Mouse (Mus musculus): Measurements from ENCODE around the gene Shank2. TPM values are rescaled to one million over a fixed set of nuclear protein-coding genes. Genes with fewer than 3 reads are reported as not detected.

Gene Shank2
- polyA plus RNA-seq, 1 experiment from 2014 or later: 0.67 TPM

DNA sequence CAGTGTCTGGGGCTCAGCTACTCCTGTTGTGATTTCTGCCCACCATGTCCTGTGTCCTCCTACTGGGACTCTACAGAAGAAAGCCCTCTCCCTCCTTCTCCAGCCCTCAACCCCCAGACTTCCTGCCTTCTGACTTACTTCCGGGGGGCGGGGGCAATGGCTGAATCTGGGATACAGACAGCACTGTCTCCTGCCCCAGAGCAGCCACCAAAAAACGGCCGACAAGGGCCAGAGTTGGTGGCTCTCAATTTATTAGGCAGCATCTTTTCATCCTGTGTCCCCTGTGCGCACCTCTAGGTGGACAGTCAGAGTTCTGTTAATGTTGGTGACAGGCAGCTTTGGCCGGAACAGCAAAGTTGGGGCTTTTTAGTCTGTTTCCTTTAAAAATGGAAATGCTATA, 282.0 kb downstream of the Shank2 start:
- H3K9me3 ChIP-seq: no peaks in the 10 kb centered on the region
- H3K36me3 ChIP-seq (replicated peaks): no peaks in the 10 kb centered on the region
- peaks cover 11% of the 10 kb centered on the region for H3K27me3 ChIP-seq (ENCODE audit: poor library complexity, severe bottlenecking)
- 6% methylated on average over 6 of the region's 6 CpGs for WGBS
- H3K27ac ChIP-seq: peak overlapping the region; percentile 92
- H3K4me3 ChIP-seq: peak overlapping the region; percentile 72
- DNase-seq (ENCODE audit: extremely low spot score, low spot score): peak; percentile 50
- peaks cover 37% of the 10 kb centered on the region for H3K4me1 ChIP-seq

DNA sequence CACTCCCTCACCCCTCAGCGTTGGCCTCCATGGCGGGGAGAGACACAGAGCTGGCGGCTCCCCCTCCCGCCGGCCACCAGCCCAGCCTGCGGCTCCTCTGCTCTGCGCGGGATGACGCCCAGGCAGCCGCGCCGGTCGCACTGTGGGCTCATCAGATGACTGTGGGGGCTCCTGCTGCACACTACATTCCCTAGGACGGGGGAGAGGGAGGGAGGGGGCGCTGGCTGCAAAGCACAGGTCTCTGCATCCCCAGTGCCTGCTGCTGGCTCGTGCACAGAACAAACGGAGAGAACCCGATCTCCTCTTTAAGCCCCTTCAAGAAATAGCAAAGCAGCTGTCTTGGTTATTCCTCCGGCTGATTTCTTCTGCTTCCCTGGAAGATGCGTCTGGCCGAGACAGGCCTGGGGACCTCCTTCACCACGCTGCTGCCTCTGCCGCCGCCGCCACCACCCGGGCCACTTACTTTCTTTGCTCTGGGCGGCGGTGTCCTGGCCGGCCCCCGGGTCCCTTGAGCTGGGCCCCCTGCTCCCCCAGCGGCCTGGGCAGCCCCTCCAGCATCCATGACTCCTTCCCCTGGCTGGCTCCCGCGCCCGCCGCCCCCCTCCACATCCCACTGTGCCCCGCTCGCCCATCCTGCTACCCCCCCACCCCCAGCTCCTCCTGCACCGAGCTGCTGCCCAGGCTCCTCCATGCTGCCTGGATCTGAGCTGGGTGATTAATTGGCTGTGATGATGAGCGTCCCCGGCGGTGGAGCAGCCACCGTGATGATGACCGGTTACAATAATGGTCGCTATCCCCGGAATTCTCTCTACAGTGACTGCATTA, 282.7 kb downstream of the Shank2 start:
- Histone ChIP-seq H3K27ac (peak overlapping the region; percentile 92), H3K4me3 (peak overlapping the region; percentile 72), H3K9me3 (no peaks in the 10 kb centered on the region), H3K27me3 (ENCODE audit: poor library complexity, severe bottlenecking) (peaks cover 11% of the 10 kb centered on the region), H3K36me3 (replicated peaks) (no peaks in the 10 kb centered on the region), H3K4me1 (peaks cover 37% of the 10 kb centered on the region)
- WGBS: under 1% methylated on average over 45 of the region's 45 CpGs
- peak; percentile 68 for DNase-seq (ENCODE audit: extremely low spot score, low spot score)

DNA sequence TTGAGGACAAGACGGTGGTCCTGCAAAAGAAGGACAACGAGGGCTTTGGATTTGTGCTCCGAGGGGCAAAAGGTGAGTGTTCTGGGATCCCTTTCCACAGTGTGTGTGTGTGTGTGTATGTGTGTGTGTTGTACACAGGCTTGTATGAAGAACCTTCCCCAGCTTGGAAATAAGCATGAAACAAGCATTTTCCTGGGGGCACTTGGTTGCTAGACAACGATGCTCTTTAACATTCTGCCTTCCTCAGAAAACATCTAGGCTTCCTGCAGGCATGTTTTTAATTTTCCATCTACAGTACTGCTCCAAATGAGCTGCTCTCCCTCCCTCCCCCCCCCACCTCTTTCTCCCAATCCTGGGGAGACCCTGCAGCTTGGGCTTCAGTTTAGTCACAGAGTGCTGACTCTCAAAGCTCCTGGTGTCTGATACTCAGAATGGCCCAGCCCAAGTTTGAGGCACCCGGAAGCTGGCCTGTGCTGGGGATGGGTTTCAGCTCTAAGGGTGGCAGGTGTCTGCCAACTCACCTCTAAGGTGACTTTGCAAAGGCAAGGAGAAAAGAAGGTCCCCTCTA, 283.4 kb downstream of the Shank2 start:
- Histone ChIP-seq H3K27ac (peak overlapping the region; percentile 92), H3K36me3 (replicated peaks) (no peaks in the 10 kb centered on the region), H3K4me3 (peak overlapping the region; percentile 72), H3K4me1 (peaks cover 37% of the 10 kb centered on the region), H3K9me3 (no peaks in the 10 kb centered on the region), H3K27me3 (ENCODE audit: poor library complexity, severe bottlenecking) (peaks cover 11% of the 10 kb centered on the region)
- WGBS: 20% methylated on average over 5 of the region's 5 CpGs
- no peak for DNase-seq (ENCODE audit: extremely low spot score, low spot score)

DNA sequence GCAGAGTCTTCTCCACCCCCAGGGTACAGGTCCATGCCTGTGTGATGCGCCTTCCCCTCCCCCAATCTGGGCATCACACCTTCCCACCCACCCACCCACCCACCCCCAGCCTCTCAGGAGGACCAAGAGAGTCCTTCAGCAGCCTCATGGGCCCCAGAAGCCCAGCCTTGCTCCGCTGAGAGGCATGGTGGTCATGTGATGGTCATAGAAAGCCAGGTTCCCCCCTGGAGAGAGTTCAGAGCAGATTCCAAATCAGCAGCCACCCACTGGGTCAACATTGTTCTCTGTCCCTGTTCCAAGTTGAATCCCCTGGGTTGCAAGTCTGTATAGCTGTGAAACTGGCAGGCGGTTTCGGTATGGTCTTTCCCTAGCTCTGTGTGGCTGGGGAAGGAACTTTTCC, 284.2 kb downstream of the Shank2 start:
- peaks cover 11% of the 10 kb centered on the region for H3K27me3 ChIP-seq (ENCODE audit: poor library complexity, severe bottlenecking)
- 71% methylated on average over 4 of the region's 4 CpGs for WGBS
- H3K27ac ChIP-seq: no peak overlapping the region
- H3K4me1 ChIP-seq: peaks cover 39% of the 10 kb centered on the region
- H3K4me3 ChIP-seq: peak overlapping the region; percentile 72; the same call in 1 of the 2 replicates
- H3K9me3 ChIP-seq: no peaks in the 10 kb centered on the region
- no peak for DNase-seq (ENCODE audit: extremely low spot score, low spot score)
- H3K36me3 ChIP-seq (replicated peaks): no peaks in the 10 kb centered on the region

DNA sequence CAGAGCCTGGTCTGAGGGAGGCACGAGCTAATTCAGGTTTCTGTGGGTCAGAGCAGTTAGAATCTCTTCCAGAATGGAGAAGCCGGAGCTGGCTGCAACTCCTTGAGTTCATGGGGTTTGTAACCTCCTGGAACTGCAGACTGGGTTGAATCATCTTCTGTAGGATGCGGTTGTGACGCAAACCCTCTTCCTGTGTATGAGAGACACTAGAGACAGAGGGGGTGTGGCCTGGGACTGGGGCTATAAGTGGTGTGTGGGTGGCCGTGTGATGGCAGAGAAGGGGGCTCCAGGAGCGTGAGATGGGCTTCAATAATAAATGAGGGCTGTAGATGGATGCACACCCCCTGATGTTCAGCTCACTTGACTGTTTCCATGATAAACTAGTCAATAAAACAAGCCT, 286.3 kb downstream of the Shank2 start:
- no peak for DNase-seq (ENCODE audit: extremely low spot score, low spot score)
- no peak overlapping the region for H3K4me3 ChIP-seq
- no peak overlapping the region for H3K27ac ChIP-seq
- 86% methylated on average over 6 of the region's 6 CpGs for WGBS
- H3K27me3 ChIP-seq (ENCODE audit: poor library complexity, severe bottlenecking): peaks cover 6% of the 10 kb centered on the region
- H3K4me1 ChIP-seq: peaks cover 42% of the 10 kb centered on the region
- no peaks in the 10 kb centered on the region for H3K36me3 ChIP-seq (replicated peaks)
- no peaks in the 10 kb centered on the region for H3K9me3 ChIP-seq

DNA sequence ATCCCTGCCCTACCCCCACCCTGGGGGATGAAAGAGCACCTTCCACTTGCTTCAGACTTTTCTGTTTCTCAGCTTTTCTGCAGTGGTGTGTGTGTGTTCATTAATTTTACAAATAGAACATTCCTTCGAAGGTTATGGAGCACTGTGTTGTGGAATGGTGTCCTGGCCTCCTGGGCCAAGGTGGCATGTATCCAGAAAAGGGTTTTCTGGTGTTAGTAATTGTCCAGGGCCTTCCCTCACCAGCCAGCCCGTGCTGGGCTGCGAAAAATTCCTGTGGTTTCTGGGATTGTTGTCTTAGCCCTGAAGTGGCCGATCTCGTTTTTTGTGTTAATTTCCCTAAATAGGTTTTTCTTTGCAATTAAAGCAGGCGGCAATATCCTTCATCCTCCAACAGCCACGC, 289.8 kb downstream of the Shank2 start:
- 79% methylated on average over 7 of the region's 7 CpGs for WGBS
- no peak for DNase-seq (ENCODE audit: extremely low spot score, low spot score)

DNA sequence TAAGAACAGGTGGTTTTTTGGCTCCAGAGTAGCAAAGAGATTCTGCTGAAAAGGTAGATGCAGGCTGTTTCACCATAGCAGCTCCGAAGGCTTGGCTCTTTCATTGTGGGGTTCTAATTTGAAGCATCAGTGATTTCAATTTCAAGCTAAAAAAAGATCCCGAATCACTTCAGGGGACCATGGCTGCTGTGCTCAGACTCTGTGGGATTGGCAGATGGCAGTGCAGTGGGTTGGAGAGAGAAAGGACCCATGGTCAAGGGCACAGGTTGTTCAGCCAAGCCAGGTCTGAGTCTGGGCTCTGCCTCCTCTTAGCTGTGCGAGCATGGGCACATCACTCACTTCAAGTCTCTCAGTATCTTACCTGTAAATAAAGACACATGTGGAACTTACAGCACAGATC, 291.9 kb downstream of the Shank2 start:
- Histone ChIP-seq H3K4me1 (peaks cover 6% of the 10 kb centered on the region; the same call in 1 of the 2 replicates), H3K4me3 (no peak overlapping the region), H3K36me3 (replicated peaks) (no peaks in the 10 kb centered on the region), H3K27ac (no peak overlapping the region), H3K9me3 (no peaks in the 10 kb centered on the region), H3K27me3 (ENCODE audit: poor library complexity, severe bottlenecking) (no peaks in the 10 kb centered on the region)
- 92% methylated on average over 3 of the region's 3 CpGs for WGBS
- DNase-seq (ENCODE audit: extremely low spot score, low spot score): no peak

More for the DNA sequence above, 289.8 kb downstream of the Shank2 start:
- no peaks in the 10 kb centered on the region for H3K36me3 ChIP-seq (replicated peaks)
- no peak overlapping the region for H3K4me3 ChIP-seq
- H3K27me3 ChIP-seq (ENCODE audit: poor library complexity, severe bottlenecking): no peaks in the 10 kb centered on the region
- no peak overlapping the region for H3K27ac ChIP-seq
- peaks cover 7% of the 10 kb centered on the region; the same call in 1 of the 2 replicates for H3K4me1 ChIP-seq
- H3K9me3 ChIP-seq: no peaks in the 10 kb centered on the region

DNA sequence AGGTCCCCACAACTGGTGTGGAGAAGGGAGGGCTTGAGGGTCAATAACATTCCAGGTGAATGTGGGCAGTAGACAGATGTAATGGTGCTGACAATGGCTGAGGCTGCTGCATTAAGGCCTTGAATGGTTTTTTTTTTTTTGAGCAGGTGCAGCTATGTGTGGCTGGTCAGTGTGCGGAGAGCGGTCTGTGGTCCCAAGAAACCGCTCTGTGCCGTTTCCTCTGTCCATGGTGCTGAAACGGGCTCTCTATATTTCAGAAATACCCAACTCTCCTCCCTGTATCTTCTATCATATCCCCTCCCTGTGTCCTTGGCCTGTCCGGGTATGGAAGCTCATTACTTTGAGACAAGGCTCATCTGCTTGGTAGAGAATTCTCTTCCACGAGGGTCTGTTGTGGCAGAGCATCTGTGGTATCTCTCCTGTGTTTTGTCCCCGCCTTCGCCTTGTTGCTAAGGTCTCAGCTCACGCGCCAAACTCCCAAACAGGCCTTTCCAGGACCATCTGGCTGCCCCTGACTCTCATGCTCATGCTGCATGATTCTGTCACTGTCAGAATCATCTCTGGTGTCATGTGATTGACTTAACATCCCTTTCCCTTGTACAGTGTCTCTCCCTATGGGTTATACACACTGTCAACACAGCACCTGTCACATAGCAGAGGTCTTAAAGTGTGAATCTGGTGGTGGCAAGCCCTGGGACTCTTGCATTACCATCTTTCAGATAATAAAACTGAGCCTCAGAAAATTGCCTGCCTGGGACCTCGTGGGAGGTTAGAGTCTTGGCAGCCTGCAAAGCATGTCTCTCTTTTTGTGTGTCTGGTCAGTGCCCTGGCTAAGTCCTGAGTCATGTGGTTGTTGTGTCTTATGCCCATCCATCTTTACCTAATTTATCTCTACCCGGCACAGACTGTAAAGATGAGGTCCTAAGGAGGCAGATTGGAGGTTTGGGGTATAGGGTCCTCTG, 292.8 kb downstream of the Shank2 start:
- no peak overlapping the region for H3K4me3 ChIP-seq
- H3K4me1 ChIP-seq: peaks cover 6% of the 10 kb centered on the region; the same call in 1 of the 2 replicates
- 52% methylated on average over 13 of the region's 13 CpGs for WGBS
- no peaks in the 10 kb centered on the region for H3K9me3 ChIP-seq
- peak; percentile 51 for DNase-seq (ENCODE audit: extremely low spot score, low spot score)
- no peaks in the 10 kb centered on the region for H3K36me3 ChIP-seq (replicated peaks)
- H3K27ac ChIP-seq: no peak overlapping the region
- no peaks in the 10 kb centered on the region for H3K27me3 ChIP-seq (ENCODE audit: poor library complexity, severe bottlenecking)

DNA sequence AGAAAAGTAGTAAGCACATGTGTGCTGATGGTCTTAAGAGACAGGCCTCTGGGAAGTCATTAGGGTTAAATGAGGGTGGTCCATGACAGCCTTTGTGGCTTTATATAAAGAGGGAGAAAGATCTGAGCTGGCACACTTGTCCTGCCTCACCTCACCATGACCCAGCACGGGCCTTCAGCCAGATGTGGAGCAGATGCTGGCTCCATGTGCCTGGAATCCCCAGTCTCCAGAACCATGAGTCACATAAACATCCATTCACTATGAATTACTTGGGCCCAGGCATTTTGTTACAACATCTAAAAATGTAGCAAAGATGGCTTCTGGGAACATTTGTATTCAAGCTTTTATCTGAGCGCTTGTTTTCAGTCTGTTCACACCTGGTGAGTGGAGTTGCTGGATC, 297.6 kb downstream of the Shank2 start:
- Histone ChIP-seq H3K27ac (no peak overlapping the region), H3K4me1 (no peaks in the 10 kb centered on the region), H3K9me3 (no peaks in the 10 kb centered on the region), H3K4me3 (no peak overlapping the region), H3K27me3 (ENCODE audit: poor library complexity, severe bottlenecking) (no peaks in the 10 kb centered on the region), H3K36me3 (replicated peaks) (no peaks in the 10 kb centered on the region)
- WGBS: 89% methylated on average over 2 of the region's 2 CpGs
- DNase-seq (ENCODE audit: extremely low spot score, low spot score): no peak

DNA sequence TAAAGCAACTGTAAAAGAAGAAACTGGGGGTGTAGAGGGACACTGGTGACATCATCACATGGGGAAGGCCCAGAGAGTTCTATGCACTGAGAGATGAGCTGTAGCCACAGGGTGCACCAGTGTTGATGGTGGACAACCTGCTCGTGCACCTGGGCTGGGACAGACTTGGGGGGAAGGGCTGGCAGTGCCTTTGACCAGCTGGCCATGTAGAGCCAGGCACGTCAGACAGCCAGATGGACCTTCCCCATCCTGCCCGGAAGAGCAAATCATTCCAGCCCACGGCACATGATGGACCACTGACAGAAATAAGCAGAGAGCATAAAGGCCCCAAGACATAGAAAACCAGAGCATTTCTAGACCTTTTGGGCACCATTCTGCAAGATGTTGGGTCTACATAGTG, 299.9 kb downstream of the Shank2 start:
- no peak for DNase-seq (ENCODE audit: extremely low spot score, low spot score)
- Histone ChIP-seq H3K36me3 (replicated peaks) (no peaks in the 10 kb centered on the region), H3K27ac (no peak overlapping the region), H3K4me3 (no peak overlapping the region), H3K27me3 (ENCODE audit: poor library complexity, severe bottlenecking) (no peaks in the 10 kb centered on the region), H3K4me1 (no peaks in the 10 kb centered on the region), H3K9me3 (no peaks in the 10 kb centered on the region)
- WGBS: 92% methylated on average over 4 of the region's 4 CpGs

DNA sequence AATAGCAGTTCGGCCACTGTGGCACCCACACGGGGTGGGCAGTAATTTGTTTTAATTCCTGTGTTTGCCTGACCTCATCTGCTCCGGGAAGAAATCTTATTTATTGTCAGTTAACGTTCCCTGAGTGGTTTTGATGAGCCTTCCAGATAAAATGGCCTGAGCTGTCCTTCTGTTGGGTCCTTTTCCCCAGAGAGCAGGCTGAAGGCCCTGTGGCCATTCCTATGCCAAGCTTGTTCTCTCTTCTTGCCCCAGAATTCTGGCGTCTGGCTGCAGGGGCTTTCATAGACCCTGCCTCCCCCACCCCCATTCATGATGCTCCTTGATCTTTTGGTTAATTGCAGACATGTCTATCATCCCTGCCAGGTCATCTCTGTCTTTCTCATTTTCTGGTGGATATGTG, 300.8 kb downstream of the Shank2 start:
- no peaks in the 10 kb centered on the region for H3K9me3 ChIP-seq
- H3K36me3 ChIP-seq (replicated peaks): no peaks in the 10 kb centered on the region
- 90% methylated on average over 5 of the region's 5 CpGs for WGBS
- H3K27ac ChIP-seq: no peak overlapping the region
- H3K4me3 ChIP-seq: no peak overlapping the region
- no peak for DNase-seq (ENCODE audit: extremely low spot score, low spot score)
- H3K4me1 ChIP-seq: no peaks in the 10 kb centered on the region
- H3K27me3 ChIP-seq (ENCODE audit: poor library complexity, severe bottlenecking): no peaks in the 10 kb centered on the region

DNA sequence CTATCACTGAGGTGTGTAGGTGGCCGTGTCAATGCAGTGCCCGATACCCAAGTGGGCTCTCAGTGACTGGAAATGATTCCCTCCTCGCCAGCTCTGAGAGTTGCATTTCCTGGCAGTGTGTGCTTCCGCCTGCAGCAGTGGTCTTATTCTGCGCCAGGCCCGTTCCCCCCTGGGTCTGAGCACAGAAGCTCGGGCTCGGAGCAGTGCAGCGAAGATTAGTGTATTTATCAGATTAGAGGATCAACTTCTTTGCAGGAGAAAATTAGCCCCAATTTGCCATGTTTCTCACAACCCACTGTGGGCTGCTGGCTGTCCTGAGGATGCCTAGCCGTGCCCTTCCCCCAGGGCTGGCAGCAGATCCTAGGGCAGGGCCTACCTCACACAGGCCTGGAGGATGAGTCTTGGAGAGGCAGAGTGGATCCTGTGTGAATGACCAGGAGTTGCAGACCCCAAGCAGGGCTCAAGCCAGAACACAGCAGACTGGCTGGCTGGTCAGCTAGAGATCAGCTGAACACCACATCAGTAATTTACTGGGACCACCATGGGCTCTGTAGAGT, 306.2 kb downstream of the Shank2 start:
- Histone ChIP-seq H3K36me3 (replicated peaks) (no peaks in the 10 kb centered on the region), H3K27me3 (ENCODE audit: poor library complexity, severe bottlenecking) (no peaks in the 10 kb centered on the region), H3K9me3 (no peaks in the 10 kb centered on the region), H3K27ac (no peak overlapping the region), H3K4me1 (no peaks in the 10 kb centered on the region), H3K4me3 (no peak overlapping the region)
- 76% methylated on average over 10 of the region's 10 CpGs for WGBS
- no peak for DNase-seq (ENCODE audit: extremely low spot score, low spot score)
